Mouse (Mus musculus) embryo, embryonic 11.5 days (tissue): ENCODE data around the gene Dtnbp1.

ENCODE experiments used
- DNase-seq: peaks from one replicate; pipeline ENCODE4 v3.0.0-alpha.2; 2012; ENCODE audit warnings: low read depth, low spot score

Gene Dtnbp1

DNA sequence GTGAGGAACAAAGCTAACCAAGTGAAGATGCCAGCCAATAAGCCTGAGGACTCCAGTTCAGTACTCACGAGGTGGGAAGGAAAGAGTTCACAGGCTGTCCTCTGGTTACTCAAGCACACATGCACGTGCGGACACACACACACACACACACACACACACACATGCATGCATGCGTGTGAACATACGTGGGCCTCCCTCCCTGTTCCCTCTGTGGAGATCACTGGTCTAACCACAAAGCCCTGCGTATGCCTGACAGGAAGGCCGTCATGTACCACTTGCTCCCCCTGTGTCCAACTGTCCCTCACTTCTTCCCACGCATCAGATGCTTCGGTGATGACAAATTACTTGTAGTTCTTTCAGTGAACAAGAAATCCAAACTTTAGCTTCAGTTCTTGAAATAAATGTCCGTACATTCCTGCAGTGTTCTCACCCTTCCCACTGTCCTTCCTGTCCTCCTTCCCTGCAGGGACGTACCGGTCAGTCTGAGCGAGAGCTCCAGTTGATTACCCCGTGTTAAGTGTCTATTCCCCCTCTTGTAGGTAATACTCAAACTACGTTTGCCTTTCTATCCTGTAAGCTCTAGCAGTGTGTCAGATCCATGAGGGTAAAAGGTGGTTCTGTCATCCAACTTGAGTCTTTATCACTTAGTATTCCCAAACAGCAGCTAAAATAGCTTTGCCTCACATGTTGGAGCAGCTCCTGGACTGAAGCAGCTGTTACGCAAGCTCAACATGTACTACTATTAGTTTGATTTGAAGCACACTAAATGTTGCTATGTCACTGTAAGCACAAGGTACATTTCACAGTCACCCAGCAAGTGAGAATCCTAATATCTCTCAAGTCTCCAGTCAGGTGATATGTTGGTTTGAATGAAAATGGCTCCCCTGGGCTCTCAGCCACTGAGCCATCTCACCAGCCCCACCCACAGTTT, 53.4 kb downstream of the Dtnbp1 start:
- no peak for DNase-seq

GRCm38 (mm10) chr13:44946880-44947635, 54.9 kb downstream of the Dtnbp1 start:
- DNase-seq, result no peak

DNA sequence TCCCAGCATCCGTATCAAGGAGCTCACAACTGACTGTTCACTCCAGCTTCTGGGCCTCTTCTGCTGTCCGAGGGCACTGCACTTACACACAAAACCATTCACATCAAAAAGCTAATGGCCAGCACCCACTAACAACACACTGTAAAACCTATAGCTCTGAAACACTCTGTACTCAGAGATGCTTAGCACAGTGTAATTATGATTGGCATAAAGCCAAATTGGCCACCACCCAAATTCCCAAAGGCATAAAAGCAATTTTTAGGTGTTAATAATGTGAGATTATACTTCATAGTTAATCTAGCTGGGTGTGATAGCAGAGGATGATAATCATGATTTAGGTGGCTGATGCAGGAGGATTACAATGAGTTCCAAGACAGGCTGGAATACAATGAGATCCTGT, 58.3 kb downstream of the Dtnbp1 start:
- DNase-seq, result no peak

- no peak for DNase-seq
Observed at GRCm38 (mm10) chr13:44939326-44940035, 62.5 kb downstream of the Dtnbp1 start.

DNA sequence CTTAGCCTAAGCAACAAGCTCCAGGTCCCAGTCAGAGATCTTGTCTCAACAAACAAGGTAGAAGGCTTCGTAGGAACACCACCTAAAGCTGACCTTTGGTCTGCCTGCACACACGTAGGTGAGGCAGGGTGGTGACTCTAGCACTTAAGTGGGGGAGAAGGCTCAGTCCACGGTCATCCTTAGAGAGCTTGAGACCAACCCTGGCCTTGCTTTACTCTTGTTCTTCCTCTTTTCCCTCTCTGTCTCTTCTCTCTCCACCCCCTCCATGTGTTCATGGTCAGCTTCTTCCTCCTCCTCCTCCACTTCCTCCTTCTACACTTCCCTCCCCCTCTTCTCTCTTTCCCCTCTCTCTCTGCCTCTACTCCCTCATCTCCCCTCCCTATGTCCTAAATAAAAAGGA, 64.3 kb downstream of the Dtnbp1 start:
- no peak for DNase-seq

DNA sequence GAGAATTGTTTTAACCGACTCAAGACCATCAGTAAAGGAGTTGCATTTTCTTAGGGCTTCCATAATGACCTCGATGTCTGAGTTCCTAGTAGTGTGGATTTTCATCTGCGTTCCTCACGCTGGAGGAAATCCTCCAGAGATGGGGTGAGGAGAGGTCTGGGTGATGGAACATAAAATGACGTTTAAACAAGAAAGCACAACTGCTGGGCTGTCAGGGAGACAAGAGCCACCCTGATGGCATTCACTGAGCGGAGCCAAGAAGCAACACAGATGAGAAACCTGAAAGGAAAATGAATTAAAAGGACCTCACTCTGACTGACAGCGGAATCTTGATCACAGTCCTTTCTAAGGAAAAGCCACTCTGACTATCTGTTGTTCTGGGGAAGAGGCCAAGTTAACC, 68.4 kb downstream of the Dtnbp1 start:
- no peak for DNase-seq

- no peak for DNase-seq
Observed at GRCm38 (mm10) chr13:44932307-44933264, 69.4 kb downstream of the Dtnbp1 start.

DNA sequence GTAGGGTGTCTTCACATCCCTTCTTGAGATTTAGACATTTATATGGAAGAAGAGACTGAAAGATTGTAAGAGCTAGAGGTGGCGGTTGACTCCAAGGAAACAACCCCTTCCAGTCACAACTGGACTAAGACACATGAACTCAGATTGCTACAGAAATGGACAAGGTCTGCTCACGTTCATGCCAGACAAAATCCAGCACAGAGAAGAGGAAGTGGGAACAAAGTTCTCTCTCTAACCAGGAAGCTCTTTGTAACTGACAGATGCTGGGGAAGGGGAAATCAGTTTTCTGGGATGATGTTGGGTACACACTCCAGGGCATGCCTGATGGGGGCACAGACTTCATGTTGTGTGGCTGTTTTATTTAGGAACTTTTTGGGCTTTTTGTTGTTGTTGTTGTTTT, 75.6 kb downstream of the Dtnbp1 start:
- DNase-seq, result no peak

- DNase-seq, result no peak
Observed at GRCm38 (mm10) chr13:44925173-44925572, 76.8 kb downstream of the Dtnbp1 start.

DNA sequence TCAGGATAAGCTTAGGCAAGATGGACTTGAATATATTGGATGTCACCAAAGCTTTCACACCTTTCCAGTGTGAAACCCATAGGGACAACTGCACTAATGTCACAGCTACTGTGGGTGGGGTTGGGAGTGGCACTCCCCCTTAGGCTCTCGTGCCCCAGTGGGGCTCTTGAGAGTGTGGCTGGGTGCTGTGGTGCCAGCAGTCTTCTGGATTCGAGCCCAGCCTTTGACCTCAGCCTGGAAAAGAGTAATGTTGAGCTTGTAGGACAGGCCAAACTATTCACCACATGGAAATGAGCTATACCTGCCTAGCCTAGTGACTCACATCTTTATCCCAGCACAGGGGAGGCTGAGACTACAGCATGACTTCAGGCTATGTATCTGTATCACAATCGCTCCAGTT, 77.9 kb downstream of the Dtnbp1 start:
- DNase-seq, result no peak

DNA sequence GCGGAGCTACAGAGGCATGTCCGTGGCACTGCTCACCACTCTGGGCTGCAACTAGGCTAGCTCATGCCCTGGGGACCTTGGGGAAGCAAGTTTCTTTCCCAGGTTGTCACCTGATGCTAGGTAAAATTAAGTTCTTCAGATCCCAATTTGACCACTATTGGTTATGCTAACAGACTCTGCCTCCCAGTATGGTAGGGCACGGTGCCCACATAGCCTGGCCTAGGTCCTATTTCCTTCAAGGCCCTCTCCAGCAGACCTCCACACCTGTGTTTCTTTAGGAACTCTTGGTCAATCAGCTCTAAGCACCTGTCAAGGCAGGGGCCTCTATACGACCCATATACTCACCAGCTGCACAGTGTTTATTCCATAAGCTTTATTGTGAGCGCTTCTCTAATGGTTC, 80.2 kb downstream of the Dtnbp1 start:
- no peak for DNase-seq

DNA sequence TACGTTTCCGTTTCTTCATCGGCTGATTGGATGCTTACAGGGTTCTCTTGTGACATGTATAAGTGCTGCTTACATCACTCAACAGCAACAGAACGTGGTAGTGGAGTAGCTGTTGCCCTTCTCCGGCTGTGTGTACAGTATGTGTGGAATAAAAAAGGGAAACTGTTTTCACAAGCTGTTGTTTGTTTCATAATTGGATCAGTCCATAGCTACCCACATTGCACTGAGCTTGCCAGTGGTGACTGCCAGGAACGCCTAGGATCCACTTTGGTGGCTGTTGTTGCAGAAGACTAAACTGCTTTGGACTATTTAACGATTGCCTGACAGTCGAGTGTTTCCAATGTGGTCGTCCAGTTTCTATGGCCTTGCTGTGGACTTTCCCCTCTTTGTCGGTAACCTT, 80.9 kb downstream of the Dtnbp1 start:
- DNase-seq, result no peak

- DNase-seq, result no peak
Observed at GRCm38 (mm10) chr13:44918269-44918668, 83.7 kb downstream of the Dtnbp1 start.

GRCm38 (mm10) chr13:44917202-44917601, 84.7 kb downstream of the Dtnbp1 start:
- DNase-seq, result no peak

DNA sequence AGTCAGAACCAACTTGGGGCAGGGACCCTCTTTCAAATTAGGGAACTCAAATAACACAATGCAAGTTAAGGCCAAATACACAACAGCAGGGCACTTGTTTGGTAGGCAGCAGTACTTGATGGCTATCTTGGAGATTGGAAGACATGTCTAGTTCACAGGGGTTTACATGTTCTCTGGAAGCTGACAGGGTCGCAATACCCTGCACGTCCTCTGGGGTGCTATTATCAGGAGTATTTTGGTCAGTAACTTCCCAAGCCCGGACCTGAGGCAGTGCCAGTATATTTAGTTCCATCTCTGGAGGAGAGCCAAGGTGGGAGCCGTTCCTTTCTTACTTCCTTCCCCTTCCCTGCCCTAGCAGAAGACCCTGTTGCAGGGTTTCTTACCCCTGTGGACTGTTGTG, 86.0 kb downstream of the Dtnbp1 start:
- DNase-seq, result no peak

DNA sequence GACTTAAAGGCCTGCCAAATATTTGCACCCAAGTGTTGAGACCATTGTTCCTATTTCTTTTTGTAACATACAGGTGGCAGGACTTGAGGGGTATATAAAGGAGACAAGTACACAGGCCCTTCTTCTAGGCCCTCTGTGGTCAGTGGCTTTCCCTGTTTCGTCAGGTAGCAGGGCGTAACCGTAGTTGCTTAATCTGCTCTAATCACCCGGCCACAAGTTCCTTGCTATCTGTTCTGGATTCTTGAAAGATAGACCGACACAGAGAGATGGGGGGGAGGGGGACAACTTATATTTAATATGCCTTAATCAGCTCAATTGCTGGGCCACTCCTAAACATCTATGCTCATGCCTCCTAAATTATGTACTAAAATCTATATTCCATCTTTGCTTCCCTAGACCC, 86.6 kb downstream of the Dtnbp1 start:
- no peak for DNase-seq

- no peak for DNase-seq
Observed at GRCm38 (mm10) chr13:44913560-44913959, 88.4 kb downstream of the Dtnbp1 start.

DNA sequence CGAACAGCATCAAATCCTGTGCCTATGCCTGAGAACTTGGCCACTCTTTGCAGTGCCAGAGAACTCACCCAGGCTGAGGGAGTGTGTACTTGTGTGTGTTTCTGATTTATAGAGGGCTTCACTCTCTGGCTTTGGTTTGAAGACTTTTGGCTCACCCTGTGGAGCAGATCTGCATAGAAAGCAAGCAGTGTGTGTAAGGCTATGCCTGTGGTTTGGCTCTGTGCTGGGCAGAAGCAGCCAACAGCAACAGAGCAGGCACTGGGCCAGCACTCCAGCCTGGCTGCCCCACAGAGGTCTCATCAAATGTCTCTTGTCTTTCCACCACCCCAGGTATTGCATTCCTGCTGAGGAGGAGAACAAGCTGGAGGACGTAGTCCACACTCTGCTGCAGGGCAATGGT, 89.1 kb downstream of the Dtnbp1 start:
- no peak for DNase-seq

GRCm38 (mm10) chr13:44908790-44909189, 93.2 kb downstream of the Dtnbp1 start:
- DNase-seq, result no peak

DNA sequence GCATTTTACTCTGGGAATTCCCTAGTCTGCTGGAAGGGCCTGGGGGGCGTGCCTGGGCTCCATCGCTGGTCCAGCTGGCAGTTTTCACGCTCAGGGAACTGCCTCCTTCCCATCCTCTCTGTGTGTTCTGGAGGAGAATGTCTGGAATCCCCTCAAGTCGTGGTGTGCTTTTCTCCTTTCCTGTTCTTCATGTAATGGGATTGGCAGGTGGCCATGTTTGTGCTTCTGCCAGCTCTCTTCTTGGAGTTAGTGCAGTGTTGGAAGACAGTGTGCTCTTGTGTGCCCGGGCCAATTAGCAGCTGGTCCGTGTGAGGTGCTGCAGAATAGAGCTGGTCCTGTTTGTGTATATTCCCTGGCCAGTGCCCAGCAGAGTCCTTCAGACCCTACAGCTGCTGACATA, 94.2 kb downstream of the Dtnbp1 start:
- DNase-seq, result no peak

DNA sequence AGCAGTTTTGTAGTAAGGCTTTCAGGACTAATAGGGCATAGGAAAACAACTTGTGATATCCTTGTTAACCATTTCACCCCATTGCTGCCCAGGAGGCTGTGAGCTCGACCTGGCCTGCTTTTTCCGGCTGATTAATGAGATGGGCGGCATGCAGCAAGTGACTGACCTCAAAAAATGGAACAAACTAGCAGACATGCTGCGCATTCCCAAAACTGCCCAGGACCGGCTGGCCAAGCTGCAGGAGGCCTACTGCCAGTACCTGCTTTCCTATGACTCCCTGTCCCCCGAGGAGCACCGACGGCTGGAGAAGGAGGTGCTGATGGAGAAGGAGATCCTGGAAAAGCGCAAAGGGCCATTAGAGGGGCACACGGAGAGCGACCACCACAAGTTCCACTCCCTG, 95.8 kb downstream of the Dtnbp1 start:
- no peak for DNase-seq
